Mouse (Mus musculus): ENCODE data around the gene Extl1. TPM values are rescaled to one million over a fixed set of nuclear protein-coding genes. Genes with fewer than 3 reads are reported as not detected.
A peak's percentile ranks its signal among the peaks of the same experiment; 100 is the strongest.

Extl1 gene
- polyA plus RNA-seq, 1 experiment from 2014 or later, result 0.98 TPM

GRCm38 (mm10) chr4:134402571-134403262 lies 19.1 kb upstream of the Extl1 start:
- TF ChIP-seq CTCF (IDR thresholded peaks at IDR 0.05), result no peak
- ATAC-seq (no peak), DNase-seq (ENCODE audit: low read depth, low spot score) (no peak)
- ChIA-PET CTCF (no interaction called here), POLR2A (no interaction called here)
- H3K27me3 ChIP-seq, result no peaks in the 10 kb centered on the region
- in situ Hi-C loops (cut with MboI; ENCODE audit: low pct_unique_long_range_greater_than_20kb), result no loop called here

- no peak for ATAC-seq
- no peak for DNase-seq (ENCODE audit: low read depth, low spot score)
- in situ Hi-C loops (cut with MboI; ENCODE audit: low pct_unique_long_range_greater_than_20kb), result no loop called here
- CTCF ChIA-PET, result no interaction called here
- TF ChIP-seq CTCF (IDR thresholded peaks at IDR 0.05), result no peak
- H3K27me3 ChIP-seq, result no peaks in the 10 kb centered on the region
- POLR2A ChIA-PET, result no interaction called here
Measured at GRCm38 (mm10) chr4:134401856-134402570, 18.4 kb upstream of the Extl1 start.

GRCm38 (mm10) chr4:134401181-134401661 lies 17.6 kb upstream of the Extl1 start:
- DNase-seq (ENCODE audit: low read depth, low spot score), result no peak

DNA sequence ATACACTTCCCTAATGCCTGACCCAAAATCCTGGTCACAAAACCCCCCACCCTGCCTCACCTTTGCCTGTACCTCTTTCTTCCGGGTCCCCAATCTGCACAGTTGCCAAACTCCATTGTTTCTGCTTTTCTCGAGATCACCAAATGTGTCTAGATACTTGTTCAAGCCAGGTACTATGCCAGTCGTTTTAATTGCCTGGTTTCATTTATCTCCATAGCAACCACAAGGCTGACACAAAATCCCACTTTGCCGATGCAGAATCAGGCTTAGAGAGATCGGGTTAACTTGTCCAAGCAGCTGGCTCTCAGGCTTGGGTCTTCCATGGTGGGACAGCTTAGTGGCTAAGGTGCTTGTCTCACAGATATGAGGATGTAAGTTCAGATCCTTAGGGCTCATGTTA lies 16.6 kb upstream of the Extl1 start:
- POLR2A ChIA-PET, result no interaction called here

More at GRCm38 (mm10) chr4:134401181-134401661, 17.6 kb upstream of the Extl1 start:
- ChIA-PET POLR2A (no interaction called here), CTCF (interaction anchor here (0.6 kb wide), 1 partner anchor 121 kb away, joined by 3 read pairs; no protein-coding TSS in a partner anchor)
- no peaks in the 10 kb centered on the region for H3K27me3 ChIP-seq
- no peak for TF ChIP-seq CTCF (IDR thresholded peaks at IDR 0.05)
- in situ Hi-C loops (cut with MboI; ENCODE audit: low pct_unique_long_range_greater_than_20kb), result no loop called here
- no peak for ATAC-seq

DNA sequence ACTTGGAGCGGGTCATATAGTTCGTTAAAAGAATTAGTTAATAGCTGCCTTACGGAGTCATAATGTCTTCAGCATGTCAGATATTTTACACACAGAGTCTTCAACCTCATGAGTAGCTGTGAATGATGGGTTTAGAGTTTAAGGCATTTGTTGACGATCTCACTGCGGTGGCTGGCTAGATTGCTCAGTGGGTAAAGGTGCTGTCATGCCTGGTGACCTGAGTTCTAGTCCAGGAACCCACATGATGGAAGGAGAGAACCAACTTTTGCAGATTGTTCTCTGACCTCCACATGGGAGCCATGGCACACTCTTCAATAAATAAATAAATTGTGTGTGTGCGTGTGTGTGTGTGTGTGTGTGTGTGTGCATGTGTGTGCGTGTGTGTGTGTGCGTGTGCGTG lies 14.1 kb upstream of the Extl1 start:
- no peak for DNase-seq (ENCODE audit: low read depth, low spot score)
- no peaks in the 10 kb centered on the region for H3K27me3 ChIP-seq
- POLR2A ChIA-PET, result no interaction called here
- CTCF ChIA-PET, result interaction anchor here (2.2 kb wide), 1 partner anchor 75 kb away, joined by 10 read pairs; no protein-coding TSS in a partner anchor
- TF ChIP-seq CTCF (IDR thresholded peaks at IDR 0.05), result no peak
- in situ Hi-C loops (cut with MboI; ENCODE audit: low pct_unique_long_range_greater_than_20kb), result loop anchor here (5.0 kb wide), 1 partner anchor 80 kb away; no protein-coding TSS in a partner anchor
- no peak for ATAC-seq

More for the DNA sequence above, 16.6 kb upstream of the Extl1 start:
- in situ Hi-C loops (cut with MboI; ENCODE audit: low pct_unique_long_range_greater_than_20kb), result no loop called here
- no peak for TF ChIP-seq CTCF (IDR thresholded peaks at IDR 0.05)
- no peak for ATAC-seq
- no peak for DNase-seq (ENCODE audit: low read depth, low spot score)
- no peaks in the 10 kb centered on the region for H3K27me3 ChIP-seq
- CTCF ChIA-PET, result no interaction called here

GRCm38 (mm10) chr4:134397121-134397520 lies 13.5 kb upstream of the Extl1 start:
- H3K27me3 ChIP-seq, result no peaks in the 10 kb centered on the region
- DNase-seq (ENCODE audit: low read depth, low spot score) (no peak), ATAC-seq (no peak)
- TF ChIP-seq CTCF (IDR thresholded peaks at IDR 0.05), result no peak
- in situ Hi-C loops (cut with MboI; ENCODE audit: low pct_unique_long_range_greater_than_20kb), result loop anchor here (5.0 kb wide), 1 partner anchor 80 kb away; no protein-coding TSS in a partner anchor
- ChIA-PET POLR2A (no interaction called here), CTCF (interaction anchor here (2.2 kb wide), 1 partner anchor 75 kb away, joined by 10 read pairs; no protein-coding TSS in a partner anchor)

- ATAC-seq, result peak; percentile 79
- in situ Hi-C loops (cut with MboI; ENCODE audit: low pct_unique_long_range_greater_than_20kb), result loop anchor here (5.0 kb wide), 1 partner anchor 81 kb away; no protein-coding TSS in a partner anchor
- peak; percentile 93 for DNase-seq (ENCODE audit: low read depth, low spot score)
- POLR2A ChIA-PET, result no interaction called here
- H3K27me3 ChIP-seq, result no peaks in the 10 kb centered on the region
- peak; percentile 98 for TF ChIP-seq CTCF (IDR thresholded peaks at IDR 0.05)
- CTCF ChIA-PET, result interaction anchor here (1.3 to 2.2 kb wide), 4 partner anchors 18 to 81 kb away, joined by 4 to 20 read pairs (median 8); no protein-coding TSS in a partner anchor
Measured at GRCm38 (mm10) chr4:134395977-134396825, 12.6 kb upstream of the Extl1 start, which contains the start of gene Pafah2. TSS of gene Pafah2 (plus strand) at chr4:134396320.

DNA sequence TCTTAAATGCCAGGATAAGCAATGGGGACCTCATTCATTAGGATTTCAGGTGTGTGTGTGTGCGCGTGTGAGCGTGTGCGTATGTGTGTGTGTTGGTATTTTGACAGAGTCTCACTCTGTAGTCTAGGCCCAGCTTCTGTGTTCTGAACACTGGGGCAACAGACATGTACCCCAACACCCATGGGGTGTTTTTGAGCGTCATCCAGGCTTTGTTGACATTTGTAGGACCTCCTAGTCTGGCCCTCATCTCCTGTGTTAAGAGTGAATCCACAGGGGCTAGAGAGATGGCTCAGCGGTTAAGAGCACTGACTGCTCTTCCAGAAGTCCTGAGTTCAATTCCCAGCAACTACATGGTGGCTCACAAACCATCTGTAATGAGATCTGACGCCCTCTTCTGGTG lies 11.5 kb upstream of the Extl1 start:
- no peaks in the 10 kb centered on the region for H3K27me3 ChIP-seq
- DNase-seq (ENCODE audit: low read depth, low spot score), result no peak
- in situ Hi-C loops (cut with MboI; ENCODE audit: low pct_unique_long_range_greater_than_20kb), result loop anchor here (5.0 kb wide), 1 partner anchor 82 kb away; no protein-coding TSS in a partner anchor
- ATAC-seq, result no peak
- TF ChIP-seq CTCF (IDR thresholded peaks at IDR 0.05), result no peak
- POLR2A ChIA-PET, result no interaction called here
- CTCF ChIA-PET, result interaction anchor here (1.5 to 2.0 kb wide), 2 partner anchors 75 to 82 kb away, joined by 7 to 20 read pairs; no protein-coding TSS in a partner anchor

GRCm38 (mm10) chr4:134393026-134393425 lies 9.4 kb upstream of the Extl1 start:
- ChIA-PET POLR2A (no interaction called here), CTCF (no interaction called here)
- in situ Hi-C loops (cut with MboI; ENCODE audit: low pct_unique_long_range_greater_than_20kb), result no loop called here
- TF ChIP-seq CTCF (IDR thresholded peaks at IDR 0.05), result no peak
- DNase-seq (ENCODE audit: low read depth, low spot score) (no peak), ATAC-seq (no peak)
- H3K27me3 ChIP-seq, result no peaks in the 10 kb centered on the region

DNA sequence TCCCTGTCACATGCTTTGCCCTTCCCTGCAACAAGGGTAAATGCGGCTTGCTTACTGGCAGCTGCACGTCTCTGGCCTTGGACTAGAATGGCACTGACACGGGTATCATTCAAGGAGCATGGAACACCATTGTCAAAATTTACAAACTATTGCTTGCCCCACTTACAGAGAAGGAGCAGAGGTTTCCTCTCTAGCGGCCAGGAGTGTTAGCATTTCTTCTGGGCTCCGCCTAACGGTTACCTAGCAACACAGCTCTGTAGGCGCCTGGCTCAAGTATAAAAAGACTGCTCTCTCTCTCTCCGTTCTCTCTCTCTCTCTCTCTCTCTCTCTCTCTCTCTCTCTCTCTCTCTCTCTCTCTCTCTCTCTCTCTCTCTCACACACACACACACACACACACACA lies 8.9 kb upstream of the Extl1 start:
- DNase-seq (ENCODE audit: low read depth, low spot score) (no peak), ATAC-seq (no peak)
- no peak for TF ChIP-seq CTCF (IDR thresholded peaks at IDR 0.05)
- H3K27me3 ChIP-seq, result no peaks in the 10 kb centered on the region
- CTCF ChIA-PET, result no interaction called here
- POLR2A ChIA-PET, result no interaction called here
- in situ Hi-C loops (cut with MboI; ENCODE audit: low pct_unique_long_range_greater_than_20kb), result no loop called here

Measured in Patski (cell line).